Mouse (Mus musculus): ENCODE results near the gene Mrpl18. TPM values are rescaled to one million over a fixed set of nuclear protein-coding genes. Genes with fewer than 3 reads are reported as not detected.

The Mrpl18 gene
- total RNA-seq, 2 experiments from 2014 or later, result 63.4 to 64.5 TPM

DNA sequence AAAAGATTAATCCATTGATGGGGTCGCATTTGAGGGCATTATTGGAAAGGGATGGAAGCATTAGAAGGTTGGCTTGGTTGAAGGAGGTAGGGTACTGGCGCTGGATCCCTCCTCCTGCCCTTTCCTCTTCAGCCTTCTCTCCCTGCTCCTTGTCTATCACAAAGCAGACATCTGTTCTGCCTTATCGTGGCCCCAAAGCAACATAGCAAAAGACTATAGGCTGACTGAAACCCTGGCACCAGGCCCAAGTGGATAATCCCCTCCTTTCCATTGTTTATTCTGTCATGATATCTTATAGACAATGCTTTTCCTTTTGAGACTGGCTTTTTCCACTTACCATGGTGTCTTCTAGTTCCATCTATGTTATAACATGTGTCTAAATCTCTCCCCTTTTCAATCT is 50.7 kb downstream of the Mrpl18 start:
- no peak for DNase-seq (ENCODE audit: low spot score in 2 of 2)

DNA sequence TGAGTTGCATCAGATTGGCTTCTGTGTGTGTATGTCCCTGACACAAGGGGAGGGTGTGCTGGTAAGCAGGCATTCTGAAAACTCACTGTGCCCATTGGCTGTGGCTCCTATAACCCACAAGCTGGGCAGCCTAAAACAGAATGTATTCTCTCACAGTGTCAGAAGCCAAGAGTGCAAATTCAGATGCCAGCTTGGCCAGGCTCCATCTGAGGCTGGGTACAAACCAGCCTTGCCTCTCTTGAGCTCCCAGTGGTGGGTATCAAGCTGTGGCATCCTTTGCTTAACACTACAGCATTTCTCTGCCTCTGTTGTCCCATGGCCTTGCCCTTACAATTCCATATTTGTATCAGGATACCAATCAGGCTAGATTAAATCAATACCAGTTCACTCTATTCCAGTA is 52.0 kb downstream of the Mrpl18 start:
- no peak for DNase-seq (ENCODE audit: low spot score in 2 of 2)

Small RNA genes lying within 50 kb of the gene (microRNA-seq; reads per million reads assigned to microRNA genes)
- 0 reads per million in 2 experiments for gene Gm24085

Other genes starting within 250 kb of the Mrpl18 start
- not detected for gene Slc22a1, start 240.5 kb downstream of the Mrpl18 start, total RNA-seq (2021)
- gene Igf2r, start 146.7 kb downstream of the Mrpl18 start, total RNA-seq (2021), result 10 to 100 TPM; 27.4 to 27.8 TPM
- gene Mas1, start 48.2 kb downstream of the Mrpl18 start, total RNA-seq (2021), result 10 to 100 TPM; 60.6 to 71.7 TPM
- not detected for gene Mrgprh, start 40.3 kb downstream of the Mrpl18 start, total RNA-seq (2021)
- gene Pnldc1, start 6.1 kb downstream of the Mrpl18 start, total RNA-seq (2021), result 1 to 10 TPM in 1 of 2 experiments, under 1 TPM in 1; 0.97 to 2.0 TPM
- gene Tcp1, start 644 bp downstream of the Mrpl18 start, total RNA-seq (2021), result 100 to 1,000 TPM; 211 to 215 TPM
- 1 to 10 TPM; 5.8 to 6.5 TPM for gene Acat3, start 24.3 kb upstream of the Mrpl18 start, total RNA-seq (2021)
- gene Acat2, start 44.4 kb upstream of the Mrpl18 start, total RNA-seq (2021), result 10 to 100 TPM; 48.9 to 49.2 TPM
- gene Wtap, start 77.8 kb upstream of the Mrpl18 start, total RNA-seq (2021), result 10 to 100 TPM; 54.6 to 54.8 TPM
- gene Sod2, start 90.5 kb upstream of the Mrpl18 start, total RNA-seq (2021), result 100 to 1,000 TPM; 270 to 271 TPM
- gene Gpr31b, start 136.0 kb upstream of the Mrpl18 start, total RNA-seq (2021), result not detected
- gene Tcp10b, start 144.8 kb upstream of the Mrpl18 start, total RNA-seq (2021), result under 1 TPM; 0.33 to 0.54 TPM
- not detected for gene Unc93a, start 215.5 kb upstream of the Mrpl18 start, total RNA-seq (2021)